Mouse (Mus musculus) neural tube, embryonic 11.5 days (tissue): ENCODE results near the gene Ccr9. TPM values are rescaled to one million over a fixed set of nuclear protein-coding genes. Genes with fewer than 3 reads are reported as not detected.
"Not testable (repeated sequence)": the region's sequence is repeated elsewhere in the genome, so short reads cannot be mapped to it uniquely, and the experiment has no call there.

ENCODE experiments used
- ATAC-seq: fragments of 200-750 bp; cut with Nextera tagmentation; 2 replicates; pipeline ENCODE4 v1.8.0; 2017; ENCODE audit warnings: moderate number of reproducible peaks, mild to moderate bottlenecking, moderate TSS enrichment, moderate library complexity; ENCODE audit not compliant: insufficient read depth, low FRiP score, low TSS enrichment
- DNase-seq: peaks from one replicate; pipeline ENCODE4 v3.0.0-alpha.2; 2015; ENCODE audit warnings: low spot score
- H3K27ac ChIP-seq: fragments of 300-500 bp; sonication (generic); 2 replicates; pipeline ENCODE4 v1.5.1; 2014; ENCODE audit warnings: low read depth, mild to moderate bottlenecking, low read length
- H3K27me3 ChIP-seq: fragments of 300-500 bp; sonication (generic); 2 replicates; pipeline ENCODE4 v1.6.1; 2014; ENCODE audit warnings: mild to moderate bottlenecking, low read length, mixed read lengths; ENCODE audit not compliant: control insufficient read depth, insufficient read depth
- H3K36me3 ChIP-seq: fragments of 300-500 bp; sonication (generic); 2 replicates; pipeline ENCODE4 v1.6.1; 2014; ENCODE audit warnings: mild to moderate bottlenecking, low read length, moderate library complexity, mixed read lengths; ENCODE audit not compliant: control insufficient read depth, insufficient read depth
- H3K4me1 ChIP-seq: fragments of 300-500 bp; sonication (generic); 2 replicates; pipeline ENCODE4 v1.6.1; 2014; ENCODE audit warnings: low read length, mixed read lengths; ENCODE audit not compliant: control insufficient read depth, insufficient read depth
- H3K4me2 ChIP-seq: fragments of 300-500 bp; sonication (generic); 2 replicates; pipeline ENCODE4 v1.6.1; 2014; ENCODE audit warnings: low read depth, mild to moderate bottlenecking, moderate library complexity
- H3K4me3 ChIP-seq: fragments of 300-500 bp; sonication (generic); 2 replicates; pipeline ENCODE4 v1.5.1; 2014; ENCODE audit warnings: low read depth, low read length
- H3K9ac ChIP-seq: fragments of 300-500 bp; sonication (generic); 2 replicates; pipeline ENCODE4 v1.6.1; 2014; ENCODE audit warnings: mild to moderate bottlenecking, low read length
- H3K9me3 ChIP-seq: fragments of 300-500 bp; sonication (generic); 2 replicates; pipeline ENCODE4 v1.6.1; 2016; ENCODE audit warnings: low read length; ENCODE audit not compliant: control insufficient read depth
- WGBS: fragments of 180-500 bp; shearing (Covaris S2); extraction: QIAGEN DNeasy Blood & Tissue Kit; methylation state at CpG from one replicate; pipeline ENCODE4 v1.1.7; 2014; 5-methylcytosine and 5-hydroxymethylcytosine counted together
- polyA plus RNA-seq: library from polyadenylated mRNA; unstranded; fragments of >200 nt; fragmentation: Nextera tagmentation; extraction: Ambion mirVana; gene quantifications from 2 replicates; pipeline ENCODE4 v1.2.1, GENCODE M21; 2014

The Ccr9 gene
- polyA plus RNA-seq, 1 experiment from 2014 or later, result 0.08 TPM

DNA sequence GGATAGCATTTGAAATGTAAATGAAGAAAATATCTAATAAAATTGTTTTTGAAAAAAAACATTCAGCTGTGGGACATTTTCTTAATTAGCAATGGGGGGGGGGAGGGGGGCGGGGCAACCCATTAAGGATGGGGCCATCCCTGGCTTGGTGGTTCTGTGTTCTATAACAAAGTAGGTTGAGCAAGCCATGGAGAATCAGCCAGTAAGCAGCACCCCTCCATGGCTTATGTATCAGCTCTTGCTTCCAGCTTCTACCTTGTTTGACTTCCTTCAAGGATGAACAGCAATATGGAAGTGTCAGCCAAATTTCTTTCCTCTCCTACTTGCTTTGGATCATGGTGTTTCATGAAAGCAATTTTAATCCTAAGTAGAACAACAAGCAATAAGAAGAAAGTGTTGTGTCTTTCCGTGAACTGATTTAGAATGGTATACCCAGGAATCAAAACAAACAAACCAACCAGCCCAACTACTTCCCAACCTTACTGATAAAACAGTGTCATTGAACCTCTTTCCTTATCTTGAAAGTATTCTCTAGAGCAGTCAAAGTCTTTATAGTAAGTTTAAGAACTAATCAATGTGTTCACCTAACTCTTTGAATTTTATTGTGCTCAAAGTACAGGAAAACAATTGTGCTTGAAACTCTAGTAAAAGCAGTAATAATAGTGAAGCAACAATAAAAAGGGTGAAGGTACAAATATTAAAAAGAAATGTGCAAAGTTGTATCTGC is 28.3 kb upstream of the Ccr9 start:
- no peak for DNase-seq
- Histone ChIP-seq H3K4me3 (no peak overlapping the region), H3K27me3 (no peaks in the 10 kb centered on the region), H3K9me3 (no peaks in the 10 kb centered on the region), H3K4me2 (no peak overlapping the region), H3K4me1 (no peaks in the 10 kb centered on the region), H3K27ac (no peak overlapping the region), H3K36me3 (no peaks in the 10 kb centered on the region), H3K9ac (no peak overlapping the region)
- ATAC-seq, result no peak
- WGBS, result 95% methylated on average over 2 of the region's 2 CpGs

DNA sequence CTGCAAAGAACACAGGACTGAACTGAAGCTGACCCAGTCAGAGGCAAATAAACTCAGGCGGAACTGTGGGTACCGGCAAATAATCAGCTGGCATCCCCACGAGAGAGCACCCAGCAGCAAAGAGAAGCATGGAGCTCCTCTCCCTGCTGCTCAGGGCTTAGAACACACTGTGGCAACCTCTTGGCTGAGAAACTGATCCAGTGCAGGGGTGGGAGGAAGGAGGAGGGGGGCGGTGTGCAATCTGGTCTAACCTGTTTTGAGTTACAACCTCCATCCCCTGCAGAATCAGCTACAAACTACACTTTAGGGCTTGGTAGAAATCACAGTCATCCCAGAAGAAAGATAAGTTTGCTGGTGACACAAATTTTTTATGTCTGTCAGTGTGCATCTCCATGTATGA is 26.9 kb upstream of the Ccr9 start:
- 52% methylated on average over 4 of the region's 4 CpGs for WGBS
- Histone ChIP-seq H3K9me3 (no peaks in the 10 kb centered on the region), H3K36me3 (no peaks in the 10 kb centered on the region), H3K27me3 (no peaks in the 10 kb centered on the region), H3K27ac (no peak overlapping the region), H3K4me2 (no peak overlapping the region), H3K4me3 (no peak overlapping the region), H3K9ac (no peak overlapping the region), H3K4me1 (no peaks in the 10 kb centered on the region)
- DNase-seq, result no peak
- no peak for ATAC-seq

GRCm38 (mm10) chr9:123657457-123657856 is 20.8 kb upstream of the Ccr9 start:
- no peak overlapping the region for H3K27ac ChIP-seq
- no peak overlapping the region for H3K9ac ChIP-seq
- H3K27me3 ChIP-seq, result no peaks in the 10 kb centered on the region
- H3K4me1 ChIP-seq, result no peaks in the 10 kb centered on the region
- H3K9me3 ChIP-seq, result no peaks in the 10 kb centered on the region
- no peak overlapping the region for H3K4me2 ChIP-seq
- ATAC-seq (no peak), DNase-seq (no peak)
- 83% methylated on average over 3 of the region's 3 CpGs for WGBS
- H3K36me3 ChIP-seq, result no peaks in the 10 kb centered on the region
- no peak overlapping the region for H3K4me3 ChIP-seq

- ATAC-seq, result no peak
- H3K9me3 ChIP-seq, result no peaks in the 10 kb centered on the region
- H3K4me3 ChIP-seq, result no peak overlapping the region
- H3K27me3 ChIP-seq, result no peaks in the 10 kb centered on the region
- H3K27ac ChIP-seq, result no peak overlapping the region
- no peaks in the 10 kb centered on the region for H3K36me3 ChIP-seq
- no peak overlapping the region for H3K4me2 ChIP-seq
- no peaks in the 10 kb centered on the region for H3K4me1 ChIP-seq
- DNase-seq, result no peak
- H3K9ac ChIP-seq, result no peak overlapping the region
Observed at GRCm38 (mm10) chr9:123658981-123659380, 19.3 kb upstream of the Ccr9 start.

DNA sequence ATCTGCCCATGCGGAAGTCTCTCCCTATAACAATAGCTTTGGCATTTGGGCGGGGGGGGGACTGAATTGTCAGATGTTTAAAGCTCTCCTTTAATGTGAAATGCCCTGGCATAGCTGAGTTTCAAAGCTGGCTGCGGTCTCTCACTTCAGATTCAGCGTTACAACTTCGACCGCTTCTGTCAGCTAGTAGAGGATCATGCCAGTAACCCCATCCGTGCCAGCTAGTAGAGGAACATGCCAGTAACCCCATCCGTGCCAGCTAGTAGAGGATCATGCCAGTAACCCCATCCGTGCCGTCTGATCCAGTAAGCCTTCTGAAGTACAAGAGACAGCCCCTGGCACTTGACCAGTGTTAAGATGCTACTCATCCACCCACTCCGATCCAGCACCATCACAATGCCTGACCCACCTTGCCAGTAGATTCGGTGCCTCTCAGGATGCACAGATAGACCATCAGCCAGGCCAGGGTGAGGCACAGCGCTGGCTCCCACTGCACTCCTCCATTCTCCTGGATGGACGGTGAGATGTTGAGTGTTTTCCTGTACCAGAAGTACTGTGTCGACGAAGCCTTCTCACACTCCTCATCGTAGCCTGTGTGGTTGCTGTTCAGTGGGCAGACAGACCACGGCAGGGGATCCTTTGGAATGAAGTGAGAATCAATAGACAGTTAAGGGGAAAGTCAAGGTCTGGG is 18.1 kb upstream of the Ccr9 start:
- not testable (repeated sequence) for H3K36me3 ChIP-seq, H3K9me3 ChIP-seq, H3K27me3 ChIP-seq, H3K9ac ChIP-seq, H3K4me3 ChIP-seq, ATAC-seq, H3K4me1 ChIP-seq, H3K27ac ChIP-seq, H3K4me2 ChIP-seq, DNase-seq
- WGBS, result 89% methylated on average over 17 of the region's 18 CpGs

- Histone ChIP-seq H3K9ac (no peak overlapping the region), H3K4me2 (no peak overlapping the region), H3K36me3 (no peaks in the 10 kb centered on the region), H3K4me1 (no peaks in the 10 kb centered on the region), H3K4me3 (no peak overlapping the region), H3K9me3 (no peaks in the 10 kb centered on the region), H3K27ac (no peak overlapping the region), H3K27me3 (no peaks in the 10 kb centered on the region)
- ATAC-seq (no peak), DNase-seq (peak; percentile 36)
- WGBS, result 57% methylated on average over 5 of the region's 5 CpGs
Observed at GRCm38 (mm10) chr9:123665645-123666044, 12.6 kb upstream of the Ccr9 start.

DNA sequence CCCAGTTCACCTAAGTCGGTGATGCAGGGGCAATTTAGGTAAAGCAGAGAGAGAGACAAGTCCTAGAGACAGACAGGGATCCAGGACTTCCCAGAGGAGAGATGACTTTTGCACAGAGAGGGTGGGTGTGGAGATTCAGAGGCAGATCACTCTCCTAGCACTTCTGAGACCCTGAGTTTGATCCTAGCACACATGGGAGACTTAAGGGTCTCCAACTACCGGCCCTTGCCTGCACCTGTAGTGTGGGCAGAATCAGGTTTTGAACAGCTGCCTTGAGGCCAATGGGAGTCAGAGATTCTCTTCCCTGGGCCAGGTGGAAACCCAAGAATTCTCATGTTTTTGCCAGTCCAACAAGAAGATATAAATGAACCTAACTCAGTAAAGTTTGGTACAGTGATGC is 959 bp downstream of the Ccr9 start:
- H3K4me2 ChIP-seq, result 0 out of 2 replicates have a peak overlapping the region, but pooled peaks have one; percentile 67
- H3K4me1 ChIP-seq, result 0 out of 2 replicates have a peak, but pooled peaks cover 5% of the 10 kb centered on the region
- no peak overlapping the region for H3K4me3 ChIP-seq
- no peak overlapping the region for H3K9ac ChIP-seq
- no peak overlapping the region for H3K27ac ChIP-seq
- H3K27me3 ChIP-seq, result peaks cover 29% of the 10 kb centered on the region
- H3K36me3 ChIP-seq, result no peaks in the 10 kb centered on the region
- peak; percentile 19 for DNase-seq
- H3K9me3 ChIP-seq, result no peaks in the 10 kb centered on the region
- no peak for ATAC-seq
- WGBS, result 16% methylated on average over 2 of the region's 2 CpGs

DNA sequence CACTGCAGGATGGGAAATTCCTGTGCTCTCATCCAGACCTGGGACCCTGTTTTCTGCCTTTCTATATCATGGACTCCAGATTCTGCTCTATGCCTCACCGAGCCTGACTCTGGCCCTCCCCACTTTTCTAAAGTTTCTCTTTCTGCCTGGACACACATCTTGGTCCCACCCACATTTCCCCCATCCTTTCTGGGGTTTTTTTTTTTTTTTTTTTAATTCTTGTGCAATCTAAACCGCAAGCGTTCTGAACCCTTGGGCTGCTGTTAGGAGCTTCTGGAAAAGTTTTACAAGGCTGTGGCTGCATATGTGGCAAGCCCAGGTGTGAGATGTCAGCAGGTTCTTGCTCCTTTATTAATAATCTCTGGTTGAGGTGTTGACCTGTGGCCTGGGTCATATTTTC is 5.5 kb downstream of the Ccr9 start:
- Histone ChIP-seq H3K27ac (no peak overlapping the region), H3K4me2 (no peak overlapping the region), H3K4me1 (0 out of 2 replicates have a peak, but pooled peaks cover under 1% of the 10 kb centered on the region), H3K9ac (no peak overlapping the region), H3K9me3 (no peaks in the 10 kb centered on the region), H3K27me3 (peaks cover 7% of the 10 kb centered on the region), H3K36me3 (no peaks in the 10 kb centered on the region), H3K4me3 (no peak overlapping the region)
- ATAC-seq, result no peak
- no peak for DNase-seq
- 79% methylated on average over 3 of the region's 3 CpGs for WGBS

- ATAC-seq, result no peak
- H3K36me3 ChIP-seq, result no peaks in the 10 kb centered on the region
- H3K4me1 ChIP-seq, result no peaks in the 10 kb centered on the region
- H3K9me3 ChIP-seq, result no peaks in the 10 kb centered on the region
- no peak overlapping the region for H3K27ac ChIP-seq
- DNase-seq, result no peak
- no peak overlapping the region for H3K4me2 ChIP-seq
- no peak overlapping the region for H3K9ac ChIP-seq
- H3K4me3 ChIP-seq, result no peak overlapping the region
- WGBS, result 77% methylated on average over 5 of the region's 5 CpGs
- H3K27me3 ChIP-seq, result no peaks in the 10 kb centered on the region
Observed at GRCm38 (mm10) chr9:123686206-123686605, 8.0 kb downstream of the Ccr9 start.
